Mouse (Mus musculus): ENCODE data around the gene Carmil3. TPM values are rescaled to one million over a fixed set of nuclear protein-coding genes. Genes with fewer than 3 reads are reported as not detected.

The Carmil3 gene
- polyA plus RNA-seq, 1 experiment from 2014 or later: 3.1 TPM

- WGBS: 94% methylated on average over 1 of the region's 1 CpGs
- Histone ChIP-seq H3K4me1 (ENCODE audit: insufficient read depth) (peaks cover 6% of the 10 kb centered on the region; the same call in 1 of the 2 replicates), H3K4me2 (no peak overlapping the region), H3K9ac (no peak overlapping the region), H3K9me3 (ENCODE audit: low read depth, low read length) (no peaks in the 10 kb centered on the region), H3K27ac (ENCODE audit: low read depth) (no peak overlapping the region), H3K36me3 (ENCODE audit: insufficient read depth) (peaks cover 8% of the 10 kb centered on the region), H3K27me3 (ENCODE audit: insufficient read depth, low read length) (no peaks in the 10 kb centered on the region), H3K4me3 (ENCODE audit: low read depth, low read length) (no peak overlapping the region)
- TF ChIP-seq CTCF (IDR thresholded peaks at IDR 0.05; ENCODE audit: low read depth): no peak
- ATAC-seq (ENCODE audit: insufficient read depth): no peak
- DNase-seq: no peak
Observed at GRCm38 (mm10) chr14:55477421-55477820, 13.0 kb upstream of the Carmil3 start.

GRCm38 (mm10) chr14:55477829-55478228, 12.6 kb upstream of the Carmil3 start:
- peak overlapping the region; percentile 68 for H3K4me2 ChIP-seq
- H3K27me3 ChIP-seq (ENCODE audit: insufficient read depth, low read length): no peaks in the 10 kb centered on the region
- TF ChIP-seq CTCF (IDR thresholded peaks at IDR 0.05; ENCODE audit: low read depth): no peak
- peaks cover 6% of the 10 kb centered on the region; the same call in 1 of the 2 replicates for H3K4me1 ChIP-seq (ENCODE audit: insufficient read depth)
- H3K9me3 ChIP-seq (ENCODE audit: low read depth, low read length): no peaks in the 10 kb centered on the region
- no peak overlapping the region for H3K9ac ChIP-seq
- no peak overlapping the region for H3K27ac ChIP-seq (ENCODE audit: low read depth)
- peaks cover 8% of the 10 kb centered on the region for H3K36me3 ChIP-seq (ENCODE audit: insufficient read depth)
- ATAC-seq (ENCODE audit: insufficient read depth): no peak
- 73% methylated on average over 5 of the region's 5 CpGs for WGBS
- H3K4me3 ChIP-seq (ENCODE audit: low read depth, low read length): peak overlapping the region; percentile 64; the same call in 1 of the 2 replicates
- no peak for DNase-seq

DNA sequence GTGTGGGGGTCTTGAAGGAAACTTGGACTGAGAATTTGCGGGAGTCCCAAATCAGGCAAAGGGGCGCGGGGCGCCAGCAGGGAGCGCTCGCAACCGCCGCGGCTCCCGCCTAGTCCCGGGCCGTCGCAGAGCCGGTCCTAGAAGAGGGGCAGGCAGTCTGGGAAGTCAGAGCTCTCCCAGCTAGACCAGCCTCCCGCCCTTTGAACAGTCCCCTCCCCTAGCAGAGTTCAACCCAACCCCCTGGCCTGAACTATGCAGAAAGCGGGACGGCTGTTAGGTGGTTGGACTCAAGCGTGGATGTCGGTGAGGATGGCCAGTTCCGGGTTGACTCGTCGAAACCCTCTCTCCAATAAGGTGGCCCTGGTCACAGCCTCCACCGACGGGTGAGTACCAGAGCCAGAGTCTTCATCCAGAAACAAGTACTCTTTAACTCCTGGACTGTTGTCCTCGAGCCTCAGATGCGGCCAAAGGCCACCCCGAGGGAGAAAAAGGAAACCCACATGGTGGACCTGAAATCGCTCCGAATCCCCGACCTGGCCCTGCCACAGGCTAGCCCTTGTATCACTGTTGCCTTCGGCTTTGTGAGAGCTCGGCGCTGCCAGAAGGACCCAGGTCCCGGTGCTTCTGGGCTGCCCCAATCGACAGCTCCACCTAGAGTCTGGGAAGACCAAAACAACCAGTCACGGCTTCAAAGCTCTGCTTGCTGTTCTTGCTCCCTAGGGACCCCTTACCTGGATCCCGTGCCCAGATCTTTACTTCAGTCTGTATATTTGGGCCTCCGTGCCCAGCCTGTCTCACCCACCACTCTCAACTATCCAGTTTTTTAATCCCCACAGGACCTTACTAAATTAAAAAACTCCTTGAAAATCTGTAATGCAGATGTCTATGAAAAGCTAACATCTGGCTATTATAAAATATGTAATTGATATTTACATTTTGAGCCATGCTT, 11.5 kb upstream of the Carmil3 start, which contains the start of gene Dhrs4:
Gene Dhrs4, plus strand, starts transcription at position 108 of the 949 bp plus-strand sequence.
- peak within 1 kb of the TSS; percentile 82 for H3K9ac ChIP-seq
- 1% methylated on average over 38 of the region's 38 CpGs for WGBS
- H3K4me3 ChIP-seq (ENCODE audit: low read depth, low read length): peak within 1 kb of the TSS; percentile 64
- no peaks in the 10 kb centered on the region for H3K9me3 ChIP-seq (ENCODE audit: low read depth, low read length)
- peaks cover 6% of the 10 kb centered on the region; the same call in 1 of the 2 replicates for H3K4me1 ChIP-seq (ENCODE audit: insufficient read depth)
- peak; percentile 71 for TF ChIP-seq CTCF (IDR thresholded peaks at IDR 0.05; ENCODE audit: low read depth)
- DNase-seq (peak; percentile 90), ATAC-seq (ENCODE audit: insufficient read depth) (peak; percentile 99)
- H3K27ac ChIP-seq (ENCODE audit: low read depth): peak within 1 kb of the TSS; percentile 89
- no peaks in the 10 kb centered on the region for H3K27me3 ChIP-seq (ENCODE audit: insufficient read depth, low read length)
- peak within 1 kb of the TSS; percentile 68 for H3K4me2 ChIP-seq
- H3K36me3 ChIP-seq (ENCODE audit: insufficient read depth): peaks cover 8% of the 10 kb centered on the region

DNA sequence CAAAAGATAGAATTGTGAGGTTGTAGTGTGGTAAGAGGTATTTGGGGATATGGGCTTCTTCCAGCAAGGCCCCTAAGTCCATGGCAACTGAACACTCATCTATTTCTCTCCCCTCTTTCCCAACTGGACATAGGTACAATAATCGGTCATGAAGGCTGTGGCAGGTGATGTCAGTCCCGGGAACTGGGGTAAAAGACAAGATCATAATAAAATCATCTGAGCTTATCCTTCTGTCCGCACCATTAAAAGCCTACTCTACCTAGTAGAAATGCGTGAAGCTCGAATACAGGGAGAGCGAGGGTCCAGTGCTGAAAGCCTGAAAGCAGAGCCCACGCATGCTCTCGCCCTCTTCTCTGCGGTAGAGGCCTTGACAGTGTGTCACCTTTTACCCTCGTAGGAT, 10.8 kb upstream of the Carmil3 start:
- peak overlapping the region; percentile 68 for H3K4me2 ChIP-seq
- no peaks in the 10 kb centered on the region for H3K9me3 ChIP-seq (ENCODE audit: low read depth, low read length)
- H3K4me3 ChIP-seq (ENCODE audit: low read depth, low read length): peak overlapping the region; percentile 64
- WGBS: 89% methylated on average over 10 of the region's 10 CpGs
- H3K27me3 ChIP-seq (ENCODE audit: insufficient read depth, low read length): no peaks in the 10 kb centered on the region
- no peak for DNase-seq
- no peak for ATAC-seq (ENCODE audit: insufficient read depth)
- peaks cover 11% of the 10 kb centered on the region for H3K36me3 ChIP-seq (ENCODE audit: insufficient read depth)
- no peak overlapping the region; the same call in 1 of the 2 replicates for H3K9ac ChIP-seq
- TF ChIP-seq CTCF (IDR thresholded peaks at IDR 0.05; ENCODE audit: low read depth): no peak
- no peak overlapping the region for H3K27ac ChIP-seq (ENCODE audit: low read depth)
- peaks cover 6% of the 10 kb centered on the region; the same call in 1 of the 2 replicates for H3K4me1 ChIP-seq (ENCODE audit: insufficient read depth)

DNA sequence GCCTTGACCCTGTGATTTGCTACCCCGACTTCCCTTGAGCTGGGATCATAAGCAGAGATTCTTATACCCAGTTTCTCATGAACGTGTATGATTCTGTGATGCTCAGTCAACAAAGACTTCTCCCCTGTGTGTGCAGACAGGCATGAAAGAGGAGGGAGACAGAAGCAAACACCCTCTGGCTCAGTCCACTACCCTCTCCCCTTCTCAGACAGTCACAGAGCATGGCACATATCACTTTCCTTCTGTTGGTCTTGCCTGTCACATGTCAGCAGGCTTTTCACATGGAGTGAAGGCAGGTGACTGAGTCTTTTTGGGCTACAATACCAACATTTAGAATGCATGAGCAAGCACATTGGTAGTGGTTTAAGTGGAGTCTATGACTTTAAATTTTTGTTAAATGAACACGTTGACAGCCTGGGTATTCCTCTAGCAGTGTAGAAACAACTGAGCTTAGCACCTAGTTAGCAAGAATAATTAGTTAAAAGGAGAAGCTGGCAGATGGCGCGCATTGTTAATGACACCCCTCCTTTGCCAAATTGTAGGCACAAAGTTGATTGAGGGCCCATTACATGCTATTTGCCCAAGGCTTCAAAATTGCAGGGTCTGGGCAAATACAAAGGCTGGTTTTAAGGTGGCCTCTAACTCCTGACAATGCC, 5.9 kb upstream of the Carmil3 start:
- peaks cover 3% of the 10 kb centered on the region; the same call in 1 of the 2 replicates for H3K4me1 ChIP-seq (ENCODE audit: insufficient read depth)
- H3K4me2 ChIP-seq: no peak overlapping the region
- H3K36me3 ChIP-seq (ENCODE audit: insufficient read depth): peaks cover 34% of the 10 kb centered on the region
- 74% methylated on average over 5 of the region's 5 CpGs for WGBS
- no peak for TF ChIP-seq CTCF (IDR thresholded peaks at IDR 0.05; ENCODE audit: low read depth)
- no peak for ATAC-seq (ENCODE audit: insufficient read depth)
- DNase-seq: no peak
- H3K9me3 ChIP-seq (ENCODE audit: low read depth, low read length): no peaks in the 10 kb centered on the region
- no peak overlapping the region for H3K9ac ChIP-seq
- no peaks in the 10 kb centered on the region for H3K27me3 ChIP-seq (ENCODE audit: insufficient read depth, low read length)
- no peak overlapping the region for H3K27ac ChIP-seq (ENCODE audit: low read depth)
- H3K4me3 ChIP-seq (ENCODE audit: low read depth, low read length): no peak overlapping the region

- no peak overlapping the region for H3K4me3 ChIP-seq (ENCODE audit: low read depth, low read length)
- ATAC-seq (ENCODE audit: insufficient read depth) (no peak), DNase-seq (no peak)
- no peaks in the 10 kb centered on the region for H3K9me3 ChIP-seq (ENCODE audit: low read depth, low read length)
- H3K4me1 ChIP-seq (ENCODE audit: insufficient read depth): peaks cover 3% of the 10 kb centered on the region; the same call in 1 of the 2 replicates
- no peak overlapping the region for H3K4me2 ChIP-seq
- WGBS: 83% methylated on average over 8 of the region's 8 CpGs
- H3K27ac ChIP-seq (ENCODE audit: low read depth): no peak overlapping the region
- no peak for TF ChIP-seq CTCF (IDR thresholded peaks at IDR 0.05; ENCODE audit: low read depth)
- peaks cover 26% of the 10 kb centered on the region; the same call in 1 of the 2 replicates for H3K36me3 ChIP-seq (ENCODE audit: insufficient read depth)
- H3K9ac ChIP-seq: no peak overlapping the region
- no peaks in the 10 kb centered on the region for H3K27me3 ChIP-seq (ENCODE audit: insufficient read depth, low read length)
Observed at GRCm38 (mm10) chr14:55486836-55487235, 3.6 kb upstream of the Carmil3 start.
